Mouse (Mus musculus) left cerebral cortex, postnatal 4 days (tissue): ENCODE measurements around the gene Sebox. TPM values are rescaled to one million over a fixed set of nuclear protein-coding genes. Genes with fewer than 3 reads are reported as not detected.

Experiments used
- DNase-seq: peaks from one replicate; pipeline ENCODE4 v3.0.0-alpha.2; 2022
- intact Hi-C: fragments of 180-260 bp; cut with DNase I; formaldehyde crosslinking; loops from one replicate; pipeline ENCODE4 v1.15.1; 2025
- total RNA-seq, 2 experiments: library from RNA; stranded (reverse); gene quantifications; 2 replicates each; pipeline ENCODE4 v1.2.3; 2021

Gene Sebox
- total RNA-seq, 2 experiments from 2014 or later = 0.26 to 0.30 TPM

DNA sequence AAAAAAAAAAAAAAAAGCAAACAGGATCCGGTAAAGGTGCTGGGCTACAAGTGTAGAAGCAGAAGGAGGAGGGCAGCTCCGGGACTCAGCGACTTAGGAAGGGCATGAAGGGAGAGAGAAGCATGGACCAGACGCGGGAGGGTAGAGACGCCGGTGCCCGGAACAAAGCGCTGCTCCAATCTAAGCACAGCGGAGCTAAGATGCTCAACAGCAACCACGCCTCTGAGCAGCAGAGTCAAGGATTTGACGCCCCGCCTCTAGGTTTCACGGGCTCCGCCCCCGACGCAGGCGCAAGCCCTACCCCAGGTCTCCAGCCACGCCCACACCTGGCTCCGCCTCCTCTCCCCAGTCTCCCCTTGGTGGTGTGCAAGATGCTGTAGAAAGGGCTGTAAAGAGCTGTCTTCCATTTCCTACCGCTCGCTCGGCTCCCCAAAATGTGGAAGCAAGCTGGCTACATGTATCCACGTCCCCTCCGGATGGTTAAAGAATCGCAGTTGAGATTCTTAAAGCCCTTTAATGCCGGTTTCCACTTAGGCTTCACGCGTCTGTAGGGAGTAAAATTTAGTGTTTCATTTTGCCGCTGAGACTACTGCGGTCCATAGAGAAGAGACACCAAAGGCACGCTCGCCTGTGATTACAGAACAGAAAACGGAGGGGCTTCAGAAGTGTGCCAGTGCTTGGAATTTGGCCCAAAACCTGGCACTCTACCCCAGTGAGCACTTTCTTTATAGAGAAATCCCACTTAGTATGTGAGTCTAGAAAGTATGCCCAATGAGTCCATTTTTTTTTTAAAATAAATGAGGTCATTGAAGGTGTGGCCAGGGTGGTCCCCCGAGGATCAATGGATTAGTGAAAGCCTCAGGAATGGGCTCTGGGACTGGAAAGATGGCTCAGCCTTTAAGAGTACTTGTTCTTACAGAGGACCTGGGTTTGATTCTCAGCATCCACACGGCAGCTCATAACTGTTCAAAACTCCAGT, 5.4 kb upstream of the Sebox start, which contains the start of gene Sarm1:
TSS of gene Sarm1 (minus strand) at position 211 of the 979 bp plus-strand sequence.
- intact Hi-C loops = no loop called here

DNA sequence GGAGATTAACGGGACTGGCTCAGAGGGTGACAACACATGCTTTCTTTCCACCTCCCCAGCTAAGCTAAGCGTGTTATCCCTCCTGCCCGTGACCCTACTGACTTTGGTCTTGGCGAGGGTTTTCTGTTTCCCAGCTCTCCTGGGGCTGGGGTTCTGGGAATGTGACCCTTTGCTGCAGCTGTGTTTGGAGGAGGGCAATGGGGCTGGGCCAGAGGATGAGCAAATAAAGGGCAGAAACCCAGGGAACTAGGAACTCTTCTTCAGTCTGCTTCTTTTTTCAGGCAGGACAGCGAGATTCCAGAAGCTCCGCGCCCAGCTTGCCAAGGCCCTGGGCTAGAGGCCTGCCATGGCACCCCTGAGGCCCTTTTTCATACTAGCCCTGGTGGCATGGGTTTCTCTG, 4.2 kb upstream of the Sebox start, which contains the start of gene Vtn:
TSS of gene Vtn (plus strand) at position 88 of the 400 bp plus-strand sequence.
- no peak for DNase-seq
- intact Hi-C loops = no loop called here

More for the DNA sequence above, 5.4 kb upstream of the Sebox start, which contains the start of gene Sarm1:
- peak; percentile 99 for DNase-seq

DNA sequence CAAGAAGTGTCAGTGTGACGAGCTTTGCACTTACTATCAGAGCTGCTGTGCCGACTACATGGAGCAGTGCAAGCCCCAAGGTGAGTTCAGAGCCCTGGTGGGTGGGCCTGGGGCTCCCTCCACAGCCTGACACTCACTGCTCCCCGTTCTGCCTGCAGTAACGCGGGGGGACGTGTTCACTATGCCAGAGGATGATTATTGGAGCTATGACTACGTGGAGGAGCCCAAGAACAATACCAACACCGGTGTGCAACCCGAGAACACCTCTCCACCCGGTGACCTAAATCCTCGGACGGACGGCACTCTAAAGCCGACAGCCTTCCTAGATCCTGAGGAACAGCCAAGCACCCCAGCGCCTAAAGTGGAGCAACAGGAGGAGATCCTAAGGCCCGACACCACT, 3.7 kb upstream of the Sebox start:
- intact Hi-C loops = no loop called here
- DNase-seq = no peak

DNA sequence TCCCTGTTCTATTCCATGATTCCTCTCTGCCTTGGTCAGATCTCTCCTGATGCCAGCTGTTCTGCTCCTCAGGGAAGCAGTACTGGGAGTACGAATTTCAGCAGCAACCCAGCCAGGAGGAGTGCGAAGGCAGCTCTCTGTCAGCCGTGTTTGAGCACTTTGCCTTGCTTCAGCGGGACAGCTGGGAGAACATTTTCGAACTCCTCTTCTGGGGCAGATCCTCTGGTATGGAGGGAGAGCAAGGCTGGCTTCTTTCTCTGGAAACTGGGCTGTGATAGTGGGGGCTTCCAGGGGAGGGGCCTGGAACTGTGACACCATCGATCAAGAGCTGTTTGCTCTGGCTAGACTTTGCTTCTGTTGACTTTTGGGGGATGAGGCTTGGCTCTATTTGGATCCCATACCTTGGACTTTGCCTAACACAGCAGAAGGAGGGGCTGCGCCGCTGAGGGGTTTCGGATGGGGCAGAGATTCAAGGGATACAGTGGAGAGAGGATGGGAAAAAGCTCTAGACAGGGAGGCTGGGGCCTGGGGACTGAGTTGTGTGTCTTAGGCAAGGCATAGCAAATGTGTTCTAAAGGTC, 2.5 kb upstream of the Sebox start:
- no peak for DNase-seq
- intact Hi-C loops = no loop called here

DNA sequence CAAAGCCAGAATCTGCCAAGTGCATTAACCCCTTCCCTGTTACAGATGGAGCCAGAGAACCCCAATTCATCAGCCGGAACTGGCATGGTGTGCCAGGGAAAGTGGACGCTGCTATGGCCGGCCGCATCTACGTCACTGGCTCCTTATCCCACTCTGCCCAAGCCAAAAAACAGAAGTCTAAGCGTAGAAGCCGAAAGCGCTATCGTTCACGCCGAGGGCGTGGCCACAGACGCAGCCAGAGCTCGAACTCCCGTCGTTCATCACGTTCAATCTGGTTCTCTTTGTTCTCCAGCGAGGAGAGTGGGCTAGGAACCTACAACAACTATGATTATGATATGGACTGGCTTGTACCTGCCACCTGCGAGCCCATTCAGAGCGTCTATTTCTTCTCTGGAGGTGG, 1.7 kb upstream of the Sebox start:
- DNase-seq = no peak
- intact Hi-C loops = no loop called here

DNA sequence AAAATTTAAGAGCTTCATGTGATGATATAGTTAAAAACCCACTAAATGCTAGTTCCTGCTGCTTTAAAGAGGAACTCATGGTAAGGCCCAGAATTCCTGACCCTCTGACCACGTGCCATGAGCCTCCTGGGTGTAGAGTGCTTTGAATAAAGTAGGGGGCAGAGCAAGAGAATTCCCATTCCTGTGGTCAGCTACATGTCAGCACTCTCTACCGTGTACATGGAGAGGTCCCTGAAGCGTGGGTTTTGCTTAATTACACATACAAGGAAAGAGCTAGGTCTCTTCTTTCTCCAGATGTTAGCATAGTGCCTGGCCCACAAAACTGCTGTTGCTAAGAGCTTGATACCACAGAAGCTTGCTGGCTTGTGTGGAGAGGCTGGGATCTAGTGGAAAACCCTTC, 2.2 kb downstream of the Sebox start:
- intact Hi-C loops = no loop called here
- DNase-seq = no peak

DNA sequence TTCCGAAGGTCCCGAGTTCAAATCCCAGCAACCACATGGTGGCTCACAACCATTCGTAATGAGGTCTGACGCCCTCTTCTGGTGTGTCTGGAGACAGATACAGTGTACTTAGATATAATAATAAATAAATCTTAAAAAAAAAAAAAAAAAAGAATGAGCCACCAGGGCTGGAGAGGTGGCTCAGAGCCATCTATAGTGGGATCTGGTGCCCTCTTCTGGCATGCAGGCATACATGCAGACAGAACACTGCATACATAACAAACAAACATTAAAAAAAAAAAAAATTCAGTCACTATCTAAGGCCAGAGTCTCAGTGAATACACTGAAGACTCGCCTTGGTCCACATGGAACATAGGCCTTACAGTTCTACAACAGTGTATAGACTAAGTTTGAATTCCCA, 5.9 kb downstream of the Sebox start:
- intact Hi-C loops = no loop called here
- DNase-seq = peak; percentile 54

DNA sequence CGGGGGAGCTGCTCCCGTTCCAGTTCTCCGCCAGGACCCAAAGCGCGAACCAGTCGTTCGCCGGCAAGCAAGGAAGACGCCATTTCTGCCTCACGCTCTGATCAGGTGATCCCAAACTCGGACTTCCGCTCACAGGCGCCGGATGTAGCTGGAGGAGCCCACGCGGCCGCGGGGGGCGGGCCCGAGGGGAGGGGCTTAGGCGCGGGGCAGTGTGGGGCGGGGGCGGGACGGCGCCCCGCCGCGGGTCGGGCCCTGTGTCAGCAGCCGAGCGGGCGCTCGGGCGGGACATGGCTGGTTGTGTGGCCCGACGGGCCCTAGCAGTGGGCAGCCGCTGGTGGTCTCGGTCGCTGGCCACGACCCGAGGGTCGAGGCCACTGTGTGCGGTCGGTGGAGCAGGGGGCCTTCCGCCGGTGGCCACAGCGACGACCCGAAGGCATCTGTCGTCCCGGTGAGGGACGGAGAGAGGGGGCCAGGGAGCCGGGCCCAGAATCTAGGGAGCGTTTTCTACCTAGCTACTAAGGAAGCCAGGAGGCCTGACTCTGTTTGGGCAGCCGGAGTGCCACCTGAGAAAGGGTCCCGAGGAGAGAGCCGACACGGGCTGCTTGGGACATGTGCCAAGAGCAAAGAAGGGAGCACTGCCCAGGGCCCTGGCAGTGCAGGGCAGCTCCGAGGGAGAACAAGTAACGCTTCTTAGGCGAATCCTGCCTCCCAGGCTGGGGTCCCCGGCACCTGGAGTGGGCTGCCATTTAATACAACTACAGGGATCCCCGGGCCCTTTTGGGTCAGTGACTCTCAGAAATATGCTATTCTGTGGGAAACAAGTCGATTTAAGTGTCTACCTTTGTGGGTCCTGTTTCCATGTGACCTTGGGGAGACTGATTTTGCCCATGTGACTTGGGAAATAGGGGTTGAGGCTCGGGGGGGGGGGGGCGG, 9.0 kb downstream of the Sebox start, which contains the start of the genes Tmem199 and Poldip2:
TSS of gene Tmem199 (minus strand) at position 148 of the 933 bp plus-strand sequence.
TSS of gene Poldip2 (plus strand) at position 169 of the 933 bp plus-strand sequence.
- intact Hi-C loops = no loop called here
- peak; percentile 95 for DNase-seq

DNA sequence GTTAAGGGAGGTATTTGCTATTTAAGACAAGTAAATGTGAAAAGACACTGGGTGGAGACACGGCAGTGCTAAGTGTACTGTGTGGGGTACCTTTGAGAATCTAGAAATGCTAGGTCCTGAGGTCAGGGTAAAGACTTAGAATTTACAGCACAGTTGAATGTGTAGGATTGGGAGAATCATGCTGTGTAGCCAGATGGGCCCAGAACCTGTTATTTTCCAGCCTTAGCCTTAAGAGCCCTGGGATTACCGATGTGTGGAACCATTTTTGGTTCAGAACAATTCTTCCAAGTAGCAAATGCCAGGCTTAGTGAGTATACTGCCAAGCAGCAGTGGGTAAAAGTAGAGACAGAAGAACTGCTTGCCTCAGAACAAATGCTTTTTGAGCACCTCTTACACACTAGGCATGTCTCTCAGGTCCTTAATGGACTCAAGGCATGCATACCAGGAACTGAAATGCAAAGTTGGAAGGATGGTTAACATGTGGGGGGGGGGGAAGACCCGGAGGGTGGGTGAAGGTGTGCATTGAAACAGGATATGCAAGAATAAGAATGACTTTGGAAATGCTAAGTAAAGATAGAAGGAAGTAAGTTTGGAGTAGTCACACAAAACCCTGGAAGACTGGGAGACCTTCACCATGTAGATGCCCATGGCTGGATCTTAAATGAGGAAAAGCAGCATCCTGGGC, 10.0 kb downstream of the Sebox start:
- intact Hi-C loops = no loop called here
- DNase-seq = no peak

DNA sequence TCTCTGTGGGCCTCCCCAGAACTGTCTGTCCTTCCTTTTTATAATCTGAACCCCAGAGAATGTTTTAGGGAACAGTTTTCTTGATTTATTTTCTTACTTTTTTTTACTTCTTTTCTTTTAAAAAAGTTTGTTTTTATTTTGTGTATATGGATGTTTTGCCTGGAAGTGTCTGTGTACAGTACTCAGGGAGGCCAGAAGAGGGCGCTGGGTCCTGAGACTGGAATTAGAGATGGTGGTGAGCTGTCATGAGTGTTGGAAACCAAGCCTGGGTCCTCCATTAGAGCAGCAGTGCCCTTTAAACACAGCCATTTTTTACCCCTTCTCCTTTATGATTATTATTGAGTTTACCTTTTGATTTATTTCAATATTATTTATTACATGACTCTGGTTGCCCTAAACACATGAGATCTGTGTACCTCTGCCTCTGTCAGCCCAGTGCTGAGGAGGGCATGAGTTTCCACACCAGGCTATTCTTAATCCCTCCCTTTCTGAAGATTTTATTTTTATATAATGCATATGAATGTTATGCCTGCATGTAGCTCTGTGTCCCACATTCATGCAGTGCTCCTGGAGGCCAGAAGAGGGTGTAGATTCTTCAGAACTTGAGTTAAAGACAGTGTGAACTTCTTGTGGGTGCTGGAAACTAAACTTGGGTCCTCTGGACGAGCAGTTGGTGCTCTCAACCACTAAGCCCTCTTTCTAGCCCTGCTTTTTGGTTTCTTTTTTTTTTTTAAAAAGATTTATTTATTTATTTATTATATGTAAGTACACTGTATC, 12.5 kb downstream of the Sebox start:
- intact Hi-C loops = no loop called here
- no peak for DNase-seq

DNA sequence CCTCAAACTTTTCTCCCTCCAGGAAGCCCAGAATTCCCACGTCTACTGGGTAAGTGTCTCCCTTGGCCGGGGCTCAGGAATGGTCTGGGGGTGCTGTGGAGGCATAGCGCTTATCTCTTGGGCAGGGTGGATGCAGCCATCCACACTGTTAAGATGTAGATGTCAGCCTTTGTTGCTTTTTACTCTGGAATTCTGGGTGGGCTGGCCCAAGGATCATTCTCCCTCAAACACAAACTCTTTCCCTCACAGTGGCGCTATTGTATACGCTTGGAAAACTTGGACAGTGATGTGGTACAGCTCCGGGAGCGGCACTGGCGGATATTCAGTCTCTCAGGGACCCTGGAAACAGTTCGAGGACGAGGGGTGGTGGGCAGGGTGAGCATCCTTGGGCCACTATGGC, 15.7 kb downstream of the Sebox start:
- no peak for DNase-seq
- intact Hi-C loops = no loop called here

DNA sequence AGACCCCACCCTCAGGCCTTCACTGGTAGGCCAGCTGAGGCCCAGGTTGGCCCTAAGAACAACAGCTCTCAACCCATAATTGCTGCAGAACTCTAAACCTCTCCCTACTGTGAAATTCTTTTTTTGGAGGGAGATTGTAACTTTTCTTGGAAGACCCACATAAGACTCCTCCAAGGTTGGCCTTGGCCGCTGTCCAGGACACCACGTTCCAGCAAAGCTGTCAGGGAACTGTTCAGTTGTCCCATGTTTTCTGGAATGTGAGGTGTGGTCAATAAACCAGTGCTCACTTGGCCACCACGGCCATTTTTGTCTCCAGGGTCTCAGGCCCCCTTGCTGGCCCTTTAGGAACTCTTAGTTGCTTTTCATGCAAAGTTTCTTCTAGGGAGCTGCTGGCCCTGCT, 18.6 kb downstream of the Sebox start:
- DNase-seq = no peak
- intact Hi-C loops = no loop called here

DNA sequence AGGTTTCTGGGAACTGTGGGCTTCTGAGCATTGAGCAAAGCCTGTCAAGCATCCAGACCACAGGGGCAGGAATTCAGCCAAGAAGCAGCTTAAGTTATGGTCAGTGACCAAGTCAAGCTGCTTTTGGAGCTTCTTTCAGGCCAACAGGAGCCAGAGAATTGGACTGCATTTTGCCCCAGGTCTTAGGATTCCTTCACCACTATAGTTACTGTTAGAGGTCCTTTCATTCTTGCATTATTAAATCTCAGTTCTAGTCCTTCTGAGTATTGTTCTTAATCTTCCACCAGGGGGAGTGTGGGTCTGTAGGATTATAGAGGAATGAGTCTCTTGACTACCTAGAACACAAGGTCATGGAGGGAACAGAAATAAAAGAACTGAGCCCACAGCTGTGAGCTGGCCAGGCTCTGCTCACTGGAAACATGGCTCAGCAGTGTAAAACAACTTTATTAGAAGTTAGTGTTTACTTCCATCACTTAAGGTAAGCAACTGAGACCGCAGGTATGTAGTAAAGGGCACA, 19.3 kb downstream of the Sebox start:
- no peak for DNase-seq
- intact Hi-C loops = no loop called here

DNA sequence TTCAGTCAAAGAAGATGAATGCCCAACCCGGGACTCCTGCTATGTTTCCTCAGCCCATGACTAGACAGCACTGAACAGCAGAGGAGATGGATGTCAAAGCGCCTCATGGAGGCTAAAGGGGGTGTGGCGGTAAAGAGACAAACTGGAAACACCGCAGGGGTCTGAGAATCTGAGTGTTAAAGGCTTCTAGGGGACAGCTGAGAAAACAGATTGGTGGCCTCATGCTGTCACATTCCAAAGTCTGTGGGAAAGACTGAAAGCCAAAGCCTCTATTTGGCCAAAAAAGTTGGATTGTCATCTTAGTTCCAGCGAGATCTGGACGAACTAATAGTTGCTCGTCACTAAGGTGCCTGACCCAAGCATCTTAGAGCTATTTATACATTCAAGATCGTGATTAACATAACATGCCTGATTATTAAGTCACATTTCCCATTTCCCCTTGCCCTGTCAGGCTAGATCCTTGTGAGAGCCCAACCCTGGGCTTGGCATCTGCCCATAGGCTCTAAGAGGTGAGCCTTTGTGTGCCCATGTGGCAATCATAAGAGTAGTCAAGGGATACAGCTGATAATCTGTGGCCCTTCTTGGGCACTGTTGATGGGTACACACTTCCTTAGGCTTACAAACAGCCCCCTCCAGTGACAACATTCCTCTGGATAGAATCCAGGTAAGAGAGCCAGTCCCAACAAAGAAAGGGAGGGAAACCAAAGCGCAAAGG, 20.2 kb downstream of the Sebox start:
- no peak for DNase-seq
- intact Hi-C loops = no loop called here

DNA sequence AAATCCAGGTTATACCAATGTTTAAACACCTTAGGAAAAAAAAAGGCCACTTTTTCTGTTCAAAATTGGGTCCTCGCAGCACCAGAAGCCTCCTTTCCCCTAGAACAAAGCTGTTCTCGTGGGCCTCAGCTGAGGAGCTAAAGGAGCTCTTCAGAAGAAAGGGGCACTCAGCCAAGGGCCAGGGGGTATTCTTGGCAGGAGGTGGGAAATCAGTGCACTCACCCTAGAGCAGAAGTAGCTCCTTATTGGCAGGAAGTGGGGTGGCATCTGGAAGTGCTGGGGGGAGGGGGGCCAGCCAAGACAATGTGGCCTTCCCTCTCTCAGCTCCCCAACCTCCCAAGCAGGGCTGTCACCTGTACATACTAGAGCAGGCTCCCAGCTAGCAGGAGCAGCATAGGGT, 21.6 kb downstream of the Sebox start:
- intact Hi-C loops = no loop called here
- DNase-seq = peak; percentile 84

DNA sequence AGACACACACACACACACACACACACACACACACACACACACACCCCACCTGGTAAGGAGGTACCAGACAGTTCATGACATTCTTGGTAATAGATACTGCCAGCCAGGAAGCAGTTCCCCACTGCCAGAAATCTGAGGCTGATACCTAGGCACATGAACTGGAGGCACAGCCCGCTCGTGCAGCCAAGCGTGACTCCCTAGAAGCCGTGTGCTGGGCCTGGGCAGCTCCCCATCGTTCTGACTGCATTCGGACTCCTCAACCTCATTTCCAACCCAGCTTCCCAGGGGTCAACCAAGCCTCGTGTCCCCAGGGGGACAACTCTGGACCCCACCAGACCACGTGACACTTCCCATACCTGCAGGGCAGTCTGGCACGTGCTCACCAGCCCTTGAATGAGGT, 25.5 kb downstream of the Sebox start:
- DNase-seq = no peak
- intact Hi-C loops = no loop called here

DNA sequence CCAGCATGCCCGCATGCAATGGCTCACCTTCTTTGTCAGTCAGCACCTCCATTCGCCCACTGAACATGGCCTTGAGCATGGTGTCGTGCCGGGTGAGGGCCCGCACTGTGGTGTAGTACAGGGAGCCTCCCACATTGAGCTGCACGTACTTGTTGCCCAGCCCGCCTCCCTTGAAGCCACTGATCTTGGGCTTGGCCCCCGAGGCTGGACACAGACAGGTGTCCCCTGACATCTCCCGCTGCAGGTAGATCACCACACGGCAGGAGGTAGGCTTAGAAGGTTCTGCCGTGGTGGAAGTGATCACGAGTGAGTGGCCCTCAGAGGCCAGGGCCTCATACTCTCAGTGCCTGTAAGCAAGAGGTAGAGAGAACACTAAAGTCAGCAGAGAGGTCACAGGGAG, 26.8 kb downstream of the Sebox start:
- DNase-seq = no peak
- intact Hi-C loops = no loop called here

DNA sequence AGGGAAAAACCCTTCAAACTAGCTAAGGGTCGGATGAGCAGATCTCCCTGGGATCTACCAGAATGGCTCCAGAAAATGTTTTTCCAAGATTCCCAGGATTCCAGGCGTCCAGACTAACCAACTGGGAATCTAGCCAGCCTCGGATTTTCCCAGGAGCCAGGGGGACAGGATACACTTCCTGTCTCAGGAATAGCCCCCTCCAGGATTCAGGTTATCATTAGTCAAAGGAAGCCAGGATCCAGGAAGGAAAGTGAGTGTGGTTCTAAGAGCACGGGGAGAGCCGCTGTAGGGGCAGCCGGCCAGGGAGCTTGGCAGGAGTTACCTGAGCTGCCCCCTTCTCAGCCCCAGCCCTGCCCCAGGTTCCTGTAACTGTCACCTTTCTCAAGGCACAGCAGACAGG, 27.8 kb downstream of the Sebox start:
- intact Hi-C loops = no loop called here
- no peak for DNase-seq
